Mouse (Mus musculus): Measurements from ENCODE around the gene Tcf21. TPM values are rescaled to one million over a fixed set of nuclear protein-coding genes. Genes with fewer than 3 reads are reported as not detected.

The Tcf21 gene
- polyA plus RNA-seq, 1 experiment: not detected

- no peak overlapping the region for H3K27ac ChIP-seq (ENCODE audit: insufficient read depth, low read depth, low read length)
- H3K4me3 ChIP-seq (ENCODE audit: insufficient read depth, low read depth, low read length): no peak overlapping the region
- no peaks in the 10 kb centered on the region for H3K4me1 ChIP-seq (ENCODE audit: control insufficient read depth, insufficient read depth, low read length)
- TF ChIP-seq CTCF (IDR thresholded peaks at IDR 0.05; ENCODE audit: insufficient read depth, low read depth, low read length): no peak
- 36% methylated on average over 3 of the region's 3 CpGs for WGBS
Measured at GRCm38 (mm10) chr10:22782684-22783083, 37.3 kb downstream of the Tcf21 start.

- whole genome bisulfite sequencing: 52% methylated on average over 4 of the region's 4 CpGs
- no peaks in the 10 kb centered on the region for H3K4me1 ChIP-seq (ENCODE audit: control insufficient read depth, insufficient read depth, low read length)
- H3K27ac ChIP-seq (ENCODE audit: insufficient read depth, low read depth, low read length): no peak overlapping the region
- H3K4me3 ChIP-seq (ENCODE audit: insufficient read depth, low read depth, low read length): no peak overlapping the region
- TF ChIP-seq CTCF (IDR thresholded peaks at IDR 0.05; ENCODE audit: insufficient read depth, low read depth, low read length): no peak
- no peak for TF ChIP-seq POLR2A (IDR thresholded peaks at IDR 0.05; ENCODE audit: insufficient read depth, low read depth, low read length)
Measured at GRCm38 (mm10) chr10:22781466-22781865, 38.5 kb downstream of the Tcf21 start.

- TF ChIP-seq POLR2A (IDR thresholded peaks at IDR 0.05; ENCODE audit: insufficient read depth, low read depth, low read length): no peak
- TF ChIP-seq CTCF (IDR thresholded peaks at IDR 0.05; ENCODE audit: insufficient read depth, low read depth, low read length): no peak
- WGBS: 23% methylated on average over 5 of the region's 5 CpGs
- no peak overlapping the region for H3K27ac ChIP-seq (ENCODE audit: insufficient read depth, low read depth, low read length)
Measured at GRCm38 (mm10) chr10:22777939-22778338, 42.0 kb downstream of the Tcf21 start.

GRCm38 (mm10) chr10:22776007-22776698 lies 43.8 kb downstream of the Tcf21 start:
- H3K27ac ChIP-seq (ENCODE audit: insufficient read depth, low read depth, low read length): no peak overlapping the region
- peak; percentile 24; the same call in 1 of the 2 replicates for TF ChIP-seq CTCF (IDR thresholded peaks at IDR 0.05; ENCODE audit: insufficient read depth, low read depth, low read length)
- no peak for TF ChIP-seq POLR2A (IDR thresholded peaks at IDR 0.05; ENCODE audit: insufficient read depth, low read depth, low read length)
- 8% methylated on average over 7 of the region's 7 CpGs for WGBS

More at GRCm38 (mm10) chr10:22777939-22778338, 42.0 kb downstream of the Tcf21 start:
- Histone ChIP-seq H3K4me1 (ENCODE audit: control insufficient read depth, insufficient read depth, low read length) (peaks cover 3% of the 10 kb centered on the region; the same call in 1 of the 2 replicates), H3K4me3 (ENCODE audit: insufficient read depth, low read depth, low read length) (no peak overlapping the region)

GRCm38 (mm10) chr10:22775456-22775855 lies 44.5 kb downstream of the Tcf21 start:
- TF ChIP-seq POLR2A (IDR thresholded peaks at IDR 0.05; ENCODE audit: insufficient read depth, low read depth, low read length) (no peak), CTCF (IDR thresholded peaks at IDR 0.05; ENCODE audit: insufficient read depth, low read depth, low read length) (no peak)
- no peak overlapping the region for H3K27ac ChIP-seq (ENCODE audit: insufficient read depth, low read depth, low read length)
- 87% methylated on average over 2 of the region's 2 CpGs for WGBS
- H3K4me1 ChIP-seq (ENCODE audit: control insufficient read depth, insufficient read depth, low read length): peaks cover 3% of the 10 kb centered on the region; the same call in 1 of the 2 replicates
- H3K4me3 ChIP-seq (ENCODE audit: insufficient read depth, low read depth, low read length): no peak overlapping the region

More at GRCm38 (mm10) chr10:22776007-22776698, 43.8 kb downstream of the Tcf21 start:
- H3K4me1 ChIP-seq (ENCODE audit: control insufficient read depth, insufficient read depth, low read length): peaks cover 3% of the 10 kb centered on the region; the same call in 1 of the 2 replicates
- no peak overlapping the region for H3K4me3 ChIP-seq (ENCODE audit: insufficient read depth, low read depth, low read length)

GRCm38 (mm10) chr10:22774626-22775025 lies 45.3 kb downstream of the Tcf21 start:
- no peak for TF ChIP-seq CTCF (IDR thresholded peaks at IDR 0.05; ENCODE audit: insufficient read depth, low read depth, low read length)
- no peak for TF ChIP-seq POLR2A (IDR thresholded peaks at IDR 0.05; ENCODE audit: insufficient read depth, low read depth, low read length)
- no peak overlapping the region for H3K27ac ChIP-seq (ENCODE audit: insufficient read depth, low read depth, low read length)
- 91% methylated on average over 3 of the region's 3 CpGs for WGBS
- H3K4me3 ChIP-seq (ENCODE audit: insufficient read depth, low read depth, low read length): no peak overlapping the region
- H3K4me1 ChIP-seq (ENCODE audit: control insufficient read depth, insufficient read depth, low read length): peaks cover 3% of the 10 kb centered on the region; the same call in 1 of the 2 replicates

Other genes starting within 250 kb of the Tcf21 start
- gene Slc2a12, start 175.2 kb downstream of the Tcf21 start, polyA plus RNA-seq (2012; ENCODE audit: insufficient read depth, insufficient read length, low replicate concordance, missing spikeins): not detected in 2 replicates
- gene Tbpl1, start 88.2 kb downstream of the Tcf21 start, polyA plus RNA-seq (2012; ENCODE audit: insufficient read depth, insufficient read length, low replicate concordance, missing spikeins): not detected in 2 replicates